Mouse (Mus musculus) C2C12 (cell line): Measurements from ENCODE around the gene Grifin. TPM values are rescaled to one million over a fixed set of nuclear protein-coding genes. Genes with fewer than 3 reads are reported as not detected.

Experiments used
- H3K27me3 ChIP-seq: one replicate; pipeline ENCODE4 v1.6.1; 2011; ENCODE audit not compliant: control insufficient read depth, insufficient read depth, insufficient read length
- H3K36me3 ChIP-seq: one replicate; pipeline ENCODE4 v1.6.1; 2011; ENCODE audit not compliant: control insufficient read depth, insufficient read depth
- H3K4me3 ChIP-seq: one replicate; pipeline ENCODE4 v1.5.1; 2011; ENCODE audit warnings: mild to moderate bottlenecking, control low read depth; ENCODE audit not compliant: poor library complexity, insufficient read depth, severe bottlenecking
- H3K79me2 ChIP-seq: one replicate; pipeline ENCODE4 v1.6.1; 2011; ENCODE audit not compliant: control insufficient read depth, insufficient read depth
- H3K79me3 ChIP-seq: one replicate; pipeline ENCODE4 v1.6.1; 2011; ENCODE audit warnings: low read depth, control low read depth
- H3ac ChIP-seq: one replicate; pipeline ENCODE3; 2011; ENCODE audit warnings: low read depth; ENCODE audit not compliant: control insufficient read depth, insufficient read length
- CEBPB ChIP-seq: IDR thresholded peaks from one replicate; pipeline ENCODE4 v1.6.1; 2011; ENCODE audit warnings: low read depth, mild to moderate bottlenecking, control low read depth, moderate library complexity
- CTCF ChIP-seq: IDR thresholded peaks from one replicate; pipeline ENCODE4 v1.5.1; 2011; ENCODE audit not compliant: control insufficient read depth, insufficient read depth, insufficient read length
- FOSL1 ChIP-seq: IDR thresholded peaks from one replicate; pipeline ENCODE4 v1.8.0; 2011; ENCODE audit warnings: mild to moderate bottlenecking, low read length; ENCODE audit not compliant: poor library complexity, insufficient read depth, severe bottlenecking
- MAX ChIP-seq: IDR thresholded peaks from one replicate; pipeline ENCODE4 v1.6.1; 2011; ENCODE audit warnings: mild to moderate bottlenecking, control low read depth
- MYOD1 ChIP-seq: IDR thresholded peaks from one replicate; pipeline ENCODE4 v1.6.1; 2011; ENCODE audit warnings: low read depth; ENCODE audit not compliant: control insufficient read depth, insufficient read length
- MYOG ChIP-seq: IDR thresholded peaks from one replicate; pipeline ENCODE4 v1.6.1; 2011; ENCODE audit not compliant: control insufficient read depth, insufficient read length; ENCODE audit errors: extremely low read depth
- USF1 ChIP-seq: IDR thresholded peaks from one replicate; pipeline ENCODE4 v1.6.1; 2011; ENCODE audit warnings: low read depth, mild to moderate bottlenecking, control low read depth, moderate library complexity
- polyA plus RNA-seq: library from polyadenylated mRNA; unstranded; fragments of >200 nt; fragmentation: generic; extraction: Trizol; gene quantifications from one replicate; pipeline ENCODE4 v1.2.1, GENCODE M21; 2012; ENCODE audit warnings: missing spikeins

The Grifin gene
- polyA plus RNA-seq, 1 experiment = not detected

DNA sequence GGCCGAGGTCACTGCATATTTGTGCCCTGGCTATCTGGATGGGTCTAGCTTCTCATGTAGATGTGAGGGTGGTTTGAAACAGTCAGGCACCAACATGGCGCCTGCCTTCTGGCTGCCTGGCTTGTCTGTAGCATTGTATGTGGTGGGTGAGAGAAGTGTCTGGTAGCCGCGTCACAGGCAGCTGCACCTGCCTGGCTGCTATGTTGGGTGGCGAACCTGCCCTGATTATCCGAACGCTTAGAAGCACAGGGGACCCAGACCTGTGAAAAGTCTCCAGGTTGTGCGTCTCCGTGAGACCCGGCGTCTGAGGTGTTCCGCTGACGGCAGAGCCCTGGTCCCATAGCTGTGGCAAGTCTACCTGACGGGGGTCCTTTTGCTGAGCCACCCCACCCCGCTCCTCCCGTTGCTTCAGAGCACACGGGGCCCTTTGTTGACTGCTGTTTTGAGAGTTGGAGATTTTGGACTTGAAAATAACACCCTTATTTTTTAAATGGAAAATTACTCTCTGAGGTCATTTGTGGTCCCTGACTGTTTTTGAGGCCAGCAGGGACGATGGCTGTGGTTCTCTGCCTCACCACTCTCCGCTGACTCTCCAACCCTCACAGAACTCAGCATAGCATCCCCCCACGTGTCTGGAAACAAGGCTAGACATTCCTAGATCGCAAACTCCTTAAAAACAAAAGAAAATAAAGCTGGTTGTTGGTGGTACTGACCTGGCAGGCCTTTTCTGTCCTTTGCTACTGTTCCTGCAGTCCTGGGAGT is 47.5 kb downstream of the Grifin start:
- peaks cover 11% of the 10 kb centered on the region for H3K36me3 ChIP-seq
- H3K27me3 ChIP-seq = no peaks in the 10 kb centered on the region
- no peak overlapping the region for H3K4me3 ChIP-seq
- H3ac ChIP-seq = no peak overlapping the region
- H3K79me2 ChIP-seq = peaks cover 64% of the 10 kb centered on the region
- TF ChIP-seq FOSL1 = no peak
- H3K79me3 ChIP-seq = peaks cover 11% of the 10 kb centered on the region

DNA sequence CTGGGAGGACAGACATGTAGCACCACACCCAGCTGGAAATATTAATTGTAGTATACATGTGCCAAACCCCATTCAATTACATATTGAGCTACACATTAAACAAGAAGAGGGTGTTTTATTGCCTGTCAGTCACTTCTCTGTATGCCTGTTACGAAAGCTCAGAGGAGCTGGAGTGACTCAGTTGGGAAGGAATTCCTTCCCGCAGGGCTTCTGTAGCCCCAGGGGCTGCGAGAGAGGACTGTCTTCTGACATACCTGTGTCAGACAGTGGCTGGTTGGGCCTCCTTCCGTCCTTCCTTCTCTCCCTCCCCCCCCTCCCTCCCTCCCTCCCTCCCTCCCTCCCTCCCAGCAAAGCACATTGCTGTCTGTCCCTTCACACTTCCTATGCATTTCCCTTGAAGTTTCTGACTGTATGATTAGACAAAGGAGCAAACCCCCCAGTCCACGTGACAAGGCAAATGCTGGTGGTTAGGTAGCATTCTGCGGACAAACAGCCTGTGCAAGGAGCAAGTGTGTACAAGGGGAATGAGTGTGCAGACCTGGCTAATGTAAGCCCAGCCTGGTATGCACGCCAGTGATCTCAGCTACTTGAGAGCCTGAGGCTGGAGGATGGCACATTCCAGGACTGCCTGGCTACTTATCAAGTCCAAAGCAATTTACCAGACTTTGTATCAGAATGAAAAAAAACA is 49.9 kb downstream of the Grifin start:
- Histone ChIP-seq H3K4me3 (no peak overlapping the region), H3K36me3 (peaks cover 9% of the 10 kb centered on the region), H3K79me2 (peaks cover 54% of the 10 kb centered on the region), H3ac (peak overlapping the region; percentile 40), H3K79me3 (peaks cover 9% of the 10 kb centered on the region), H3K27me3 (no peaks in the 10 kb centered on the region)
- TF ChIP-seq CEBPB = peak; percentile 91
- peak; percentile 8 for TF ChIP-seq FOSL1
- TF ChIP-seq MYOD1 = no peak
- peak; percentile 69 for TF ChIP-seq MAX
- TF ChIP-seq CTCF = no peak
- TF ChIP-seq MYOG = no peak
- peak; percentile 71 for TF ChIP-seq USF1

DNA sequence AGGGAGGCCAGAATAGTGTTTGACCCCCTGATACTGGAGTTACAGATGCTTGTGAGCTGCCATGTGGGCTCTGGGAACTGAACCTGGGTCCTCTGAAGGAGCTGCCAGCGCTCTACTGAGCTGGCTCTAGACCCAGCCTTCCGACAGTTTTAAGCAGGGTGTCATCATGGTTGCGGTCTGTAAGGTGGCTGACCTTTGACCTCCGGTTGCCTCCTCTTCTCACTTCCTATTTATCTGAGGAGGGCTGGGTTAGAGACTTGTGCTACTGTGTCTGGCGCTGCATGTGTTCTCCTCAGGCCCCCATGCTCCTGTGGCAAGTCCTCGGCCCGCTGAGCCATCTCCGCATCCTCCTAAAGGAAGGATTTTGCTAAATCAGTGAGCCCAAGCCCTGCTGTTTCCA is 51.0 kb downstream of the Grifin start:
- Histone ChIP-seq H3K79me2 (peaks cover 52% of the 10 kb centered on the region), H3ac (no peak overlapping the region), H3K4me3 (no peak overlapping the region), H3K79me3 (peaks cover 9% of the 10 kb centered on the region), H3K27me3 (no peaks in the 10 kb centered on the region), H3K36me3 (peaks cover 6% of the 10 kb centered on the region)
- no peak for TF ChIP-seq MYOD1
- TF ChIP-seq CTCF = no peak
- no peak for TF ChIP-seq FOSL1
- no peak for TF ChIP-seq USF1
- no peak for TF ChIP-seq MYOG
- no peak for TF ChIP-seq CEBPB
- TF ChIP-seq MAX = no peak

Other genes with a start within 250 kb of the Grifin start
- 51.5 TPM for gene Mad1l1, start 243.5 kb downstream of the Grifin start, polyA plus RNA-seq
- gene Nudt1, start 243.4 kb downstream of the Grifin start, polyA plus RNA-seq = 37.7 TPM
- gene Mrm2, start 233.2 kb downstream of the Grifin start, polyA plus RNA-seq = 11.1 TPM
- 37.1 TPM for gene Snx8, start 175.8 kb downstream of the Grifin start, polyA plus RNA-seq
- gene Eif3b, start 145.7 kb downstream of the Grifin start, polyA plus RNA-seq = 331 TPM
- 0.01 TPM for gene Gm4869, start 119.4 kb downstream of the Grifin start, polyA plus RNA-seq
- 14.7 TPM for gene Chst12, start 59.5 kb downstream of the Grifin start, polyA plus RNA-seq
- gene Lfng, start 42.2 kb upstream of the Grifin start, polyA plus RNA-seq = 18.7 TPM
- 46.0 TPM for gene Ttyh3, start 84.0 kb upstream of the Grifin start, polyA plus RNA-seq
- 7.5 TPM for gene Iqce, start 137.3 kb upstream of the Grifin start, polyA plus RNA-seq
- 9.4 TPM for gene Brat1, start 139.9 kb upstream of the Grifin start, polyA plus RNA-seq
- gene Amz1, start 159.1 kb upstream of the Grifin start, polyA plus RNA-seq = 0.43 TPM